Mouse (Mus musculus): ENCODE results near the gene Phldb2. TPM values are rescaled to one million over a fixed set of nuclear protein-coding genes. Genes with fewer than 3 reads are reported as not detected.
A peak's percentile ranks its signal among the peaks of the same experiment; 100 is the strongest.

Phldb2 gene
- polyA plus RNA-seq, 1 experiment from 2014 or later: 24.3 TPM

DNA sequence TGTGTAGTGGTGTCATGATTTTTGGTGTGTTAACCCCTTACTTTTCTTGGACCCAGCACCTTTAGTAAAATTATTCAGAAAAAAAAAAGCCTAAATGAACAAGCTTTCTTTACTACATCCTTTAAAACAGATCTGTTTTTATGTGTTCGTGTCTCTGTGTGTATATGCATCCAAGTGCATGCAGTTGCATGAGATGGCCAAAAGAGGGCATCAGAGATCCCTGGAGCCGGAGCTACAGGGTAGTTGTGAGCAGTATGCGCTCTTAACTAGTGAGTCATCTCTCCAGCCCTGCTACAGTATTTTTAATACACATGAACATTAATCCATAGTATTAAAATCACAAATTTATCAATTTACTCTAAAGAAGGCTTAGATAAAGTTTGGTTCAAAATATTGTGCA is 14.0 kb downstream of the Phldb2 start:
- Histone ChIP-seq H3K4me1 (replicated peaks; ENCODE audit: control insufficient read depth, insufficient read depth, low read length) (no peaks in the 10 kb centered on the region), H3K27ac (ENCODE audit: low read depth, low read length) (no peak overlapping the region), H3K9ac (ENCODE audit: low read depth, low read length) (no peak overlapping the region), H3K4me3 (ENCODE audit: low read depth, low read length) (no peak overlapping the region), H3K9me3 (ENCODE audit: control insufficient read depth, low read length) (no peaks in the 10 kb centered on the region), H3K4me2 (no peak overlapping the region), H3K27me3 (replicated peaks; ENCODE audit: control insufficient read depth, insufficient read depth, low read length) (no peaks in the 10 kb centered on the region), H3K36me3 (ENCODE audit: control insufficient read depth, insufficient read depth, low read length) (no peaks in the 10 kb centered on the region)
- ATAC-seq (replicated peaks; ENCODE audit: low FRiP score) (no peak), DNase-seq (ENCODE audit: low spot score) (no peak)
- 91% methylated on average over 3 of the region's 3 CpGs for WGBS

DNA sequence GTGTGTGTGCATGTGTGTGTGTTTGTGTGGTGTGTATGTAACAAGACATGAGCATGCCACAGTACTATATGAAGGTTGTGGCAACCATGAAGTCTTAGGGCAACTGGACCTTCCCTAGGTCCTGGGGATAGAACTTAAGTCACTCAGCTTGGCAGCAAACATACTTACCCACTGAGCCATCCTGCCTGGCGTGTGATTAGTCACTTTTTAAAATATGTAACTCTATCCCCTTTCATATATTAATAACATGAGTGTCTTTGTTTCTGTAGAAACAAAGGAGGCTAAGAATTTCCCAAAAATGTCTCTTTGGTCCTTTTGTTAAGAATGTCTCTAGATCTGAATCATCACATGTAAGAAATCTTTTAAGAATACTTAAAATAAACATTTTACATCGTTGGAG is 16.0 kb downstream of the Phldb2 start:
- WGBS: 62% methylated on average over 2 of the region's 2 CpGs
- Histone ChIP-seq H3K36me3 (ENCODE audit: control insufficient read depth, insufficient read depth, low read length) (no peaks in the 10 kb centered on the region), H3K4me3 (ENCODE audit: low read depth, low read length) (no peak overlapping the region), H3K9me3 (ENCODE audit: control insufficient read depth, low read length) (no peaks in the 10 kb centered on the region), H3K27ac (ENCODE audit: low read depth, low read length) (no peak overlapping the region), H3K4me1 (replicated peaks; ENCODE audit: control insufficient read depth, insufficient read depth, low read length) (no peaks in the 10 kb centered on the region), H3K4me2 (no peak overlapping the region), H3K27me3 (replicated peaks; ENCODE audit: control insufficient read depth, insufficient read depth, low read length) (no peaks in the 10 kb centered on the region), H3K9ac (ENCODE audit: low read depth, low read length) (no peak overlapping the region)
- no peak for DNase-seq (ENCODE audit: low spot score)
- ATAC-seq (replicated peaks; ENCODE audit: low FRiP score): no peak

DNA sequence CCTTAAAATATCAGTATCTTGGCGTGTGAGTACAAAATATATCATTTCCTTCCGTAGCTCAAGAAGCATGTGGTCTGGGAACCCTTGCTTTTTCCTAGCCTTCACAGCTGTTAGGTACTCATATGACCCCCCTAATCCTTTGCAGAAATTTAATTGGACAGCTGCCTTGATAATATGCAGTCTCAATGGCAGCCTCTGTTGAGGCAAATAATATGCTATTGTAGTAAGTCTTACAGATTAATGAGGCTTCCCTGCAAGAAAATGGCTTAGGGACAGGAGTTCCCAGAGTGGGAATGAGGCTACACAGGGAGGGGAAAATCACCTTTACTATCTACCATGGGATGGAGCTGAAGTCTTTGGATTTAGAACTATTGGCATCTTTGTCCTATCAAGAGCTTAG is 16.9 kb downstream of the Phldb2 start:
- Histone ChIP-seq H3K27ac (ENCODE audit: low read depth, low read length) (no peak overlapping the region), H3K9me3 (ENCODE audit: control insufficient read depth, low read length) (no peaks in the 10 kb centered on the region), H3K36me3 (ENCODE audit: control insufficient read depth, insufficient read depth, low read length) (no peaks in the 10 kb centered on the region), H3K4me3 (ENCODE audit: low read depth, low read length) (no peak overlapping the region), H3K4me2 (no peak overlapping the region), H3K27me3 (replicated peaks; ENCODE audit: control insufficient read depth, insufficient read depth, low read length) (no peaks in the 10 kb centered on the region), H3K4me1 (replicated peaks; ENCODE audit: control insufficient read depth, insufficient read depth, low read length) (no peaks in the 10 kb centered on the region), H3K9ac (ENCODE audit: low read depth, low read length) (no peak overlapping the region)
- no peak for DNase-seq (ENCODE audit: low spot score)
- no peak for ATAC-seq (replicated peaks; ENCODE audit: low FRiP score)
- 59% methylated on average over 2 of the region's 2 CpGs for WGBS

DNA sequence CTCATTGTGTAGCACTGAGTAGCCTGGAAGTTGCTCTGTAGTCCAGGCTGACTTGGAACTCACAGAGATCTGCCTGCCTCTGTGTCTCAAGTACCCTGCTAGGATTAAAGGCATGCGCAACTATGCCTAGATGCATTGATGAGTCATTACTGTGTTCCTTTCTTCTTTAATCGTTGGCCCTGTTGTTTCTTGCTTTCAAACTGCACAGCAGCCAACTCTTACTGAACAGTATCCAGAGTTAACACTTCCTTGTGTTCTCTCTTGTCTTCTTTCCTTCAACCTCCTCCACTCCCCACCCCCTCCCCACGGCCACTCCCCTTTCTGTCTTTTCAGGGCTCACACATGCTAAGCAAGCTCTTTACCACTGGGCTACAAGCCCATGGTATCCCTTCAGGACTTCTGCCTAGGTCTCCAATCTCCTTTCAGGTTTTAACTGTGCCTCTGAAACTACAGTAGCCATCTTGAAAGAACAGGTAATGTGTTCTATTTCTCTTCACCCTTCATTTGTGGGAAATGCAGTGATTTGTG is 17.4 kb downstream of the Phldb2 start:
- Histone ChIP-seq H3K9ac (ENCODE audit: low read depth, low read length) (no peak overlapping the region), H3K4me1 (replicated peaks; ENCODE audit: control insufficient read depth, insufficient read depth, low read length) (no peaks in the 10 kb centered on the region), H3K4me3 (ENCODE audit: low read depth, low read length) (no peak overlapping the region), H3K9me3 (ENCODE audit: control insufficient read depth, low read length) (no peaks in the 10 kb centered on the region), H3K27ac (ENCODE audit: low read depth, low read length) (no peak overlapping the region), H3K4me2 (no peak overlapping the region), H3K27me3 (replicated peaks; ENCODE audit: control insufficient read depth, insufficient read depth, low read length) (no peaks in the 10 kb centered on the region), H3K36me3 (ENCODE audit: control insufficient read depth, insufficient read depth, low read length) (no peaks in the 10 kb centered on the region)
- no peak for DNase-seq (ENCODE audit: low spot score)
- 78% methylated on average over 3 of the region's 3 CpGs for WGBS
- ATAC-seq (replicated peaks; ENCODE audit: low FRiP score): no peak

DNA sequence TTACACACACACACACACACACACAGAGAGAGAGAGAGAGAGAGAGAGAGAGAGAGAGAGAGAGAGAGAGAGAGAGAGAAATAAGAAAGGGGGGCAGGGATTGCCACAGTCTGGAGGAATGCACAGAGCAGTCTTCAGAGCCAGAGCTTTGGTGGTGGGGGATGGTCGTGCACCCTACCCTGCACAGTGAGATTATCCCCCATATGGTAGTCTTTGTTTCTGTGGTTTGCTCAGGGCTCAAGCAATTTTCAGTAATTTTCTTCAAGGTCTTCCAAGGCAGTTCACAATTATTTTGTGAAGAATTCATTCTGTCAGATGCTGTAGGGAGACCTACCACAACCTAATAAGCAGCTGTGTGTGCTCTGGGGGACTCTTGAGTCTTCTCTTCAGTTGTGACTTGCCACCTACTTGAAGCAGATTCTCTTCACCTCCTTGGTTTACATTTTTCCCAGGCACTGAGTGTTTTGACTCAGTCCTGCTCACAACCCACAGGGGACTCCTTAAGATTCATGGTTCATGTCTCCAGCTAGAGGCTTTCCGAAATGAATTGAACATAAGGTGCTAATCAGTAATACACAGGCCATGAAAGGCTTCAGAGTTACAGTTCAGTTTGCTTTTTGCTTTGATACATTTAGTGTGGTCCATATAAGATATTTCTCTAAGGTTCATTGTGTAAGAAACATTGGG is 18.5 kb downstream of the Phldb2 start:
- no peaks in the 10 kb centered on the region for H3K9me3 ChIP-seq (ENCODE audit: control insufficient read depth, low read length)
- H3K4me1 ChIP-seq (replicated peaks; ENCODE audit: control insufficient read depth, insufficient read depth, low read length): no peaks in the 10 kb centered on the region
- no peak overlapping the region for H3K27ac ChIP-seq (ENCODE audit: low read depth, low read length)
- no peak overlapping the region for H3K4me3 ChIP-seq (ENCODE audit: low read depth, low read length)
- H3K4me2 ChIP-seq: no peak overlapping the region
- H3K9ac ChIP-seq (ENCODE audit: low read depth, low read length): no peak overlapping the region
- no peaks in the 10 kb centered on the region for H3K27me3 ChIP-seq (replicated peaks; ENCODE audit: control insufficient read depth, insufficient read depth, low read length)
- 58% methylated on average over 2 of the region's 2 CpGs for WGBS
- H3K36me3 ChIP-seq (ENCODE audit: control insufficient read depth, insufficient read depth, low read length): no peaks in the 10 kb centered on the region
- DNase-seq (ENCODE audit: low spot score): no peak
- no peak for ATAC-seq (replicated peaks; ENCODE audit: low FRiP score)

DNA sequence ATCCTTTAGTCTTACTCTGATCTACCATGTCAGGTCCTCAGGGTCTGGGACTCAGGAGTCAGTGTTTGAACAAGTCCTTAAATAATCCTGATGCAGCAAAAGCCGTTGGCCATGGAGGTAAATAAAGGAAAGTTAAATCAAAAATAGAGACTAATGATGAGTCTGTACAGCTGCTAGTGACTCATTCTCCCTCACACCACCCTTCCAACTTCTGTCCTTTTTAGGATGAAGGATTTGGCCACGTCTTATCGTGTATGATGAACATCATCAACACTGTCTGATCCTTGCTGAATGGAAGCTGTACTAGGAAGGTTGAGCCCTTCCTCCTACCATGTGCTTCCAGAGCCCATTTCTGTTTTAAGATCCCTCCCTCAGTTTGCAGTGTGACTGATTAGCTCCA is 23.1 kb downstream of the Phldb2 start:
- no peak overlapping the region for H3K27ac ChIP-seq (ENCODE audit: low read depth, low read length)
- no peak for DNase-seq (ENCODE audit: low spot score)
- peaks cover 4% of the 10 kb centered on the region for H3K4me1 ChIP-seq (replicated peaks; ENCODE audit: control insufficient read depth, insufficient read depth, low read length)
- no peak for ATAC-seq (replicated peaks; ENCODE audit: low FRiP score)
- no peaks in the 10 kb centered on the region for H3K36me3 ChIP-seq (ENCODE audit: control insufficient read depth, insufficient read depth, low read length)
- H3K9ac ChIP-seq (ENCODE audit: low read depth, low read length): no peak overlapping the region
- WGBS: 81% methylated on average over 3 of the region's 3 CpGs
- no peaks in the 10 kb centered on the region for H3K27me3 ChIP-seq (replicated peaks; ENCODE audit: control insufficient read depth, insufficient read depth, low read length)
- H3K9me3 ChIP-seq (ENCODE audit: control insufficient read depth, low read length): no peaks in the 10 kb centered on the region
- no peak overlapping the region for H3K4me2 ChIP-seq
- H3K4me3 ChIP-seq (ENCODE audit: low read depth, low read length): no peak overlapping the region

DNA sequence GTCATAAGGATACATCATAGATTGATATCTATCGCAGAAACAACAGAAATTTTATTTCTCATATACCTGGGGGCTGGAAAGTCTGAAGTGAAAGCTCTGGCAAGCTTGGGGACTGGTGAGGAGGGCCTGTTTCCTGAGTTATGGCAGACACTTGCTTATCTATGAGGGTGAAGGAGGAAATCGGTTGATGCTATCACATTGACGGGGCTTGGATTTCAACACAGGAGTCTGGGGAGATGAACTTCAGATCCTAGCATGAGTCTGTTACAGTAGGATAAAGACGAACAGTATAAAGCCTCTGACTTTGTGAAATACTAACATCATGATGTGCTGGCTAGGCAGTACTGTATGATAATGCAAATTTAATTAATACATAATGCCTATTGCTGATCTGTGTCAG is 25.3 kb downstream of the Phldb2 start:
- H3K4me3 ChIP-seq (ENCODE audit: low read depth, low read length): no peak overlapping the region

DNA sequence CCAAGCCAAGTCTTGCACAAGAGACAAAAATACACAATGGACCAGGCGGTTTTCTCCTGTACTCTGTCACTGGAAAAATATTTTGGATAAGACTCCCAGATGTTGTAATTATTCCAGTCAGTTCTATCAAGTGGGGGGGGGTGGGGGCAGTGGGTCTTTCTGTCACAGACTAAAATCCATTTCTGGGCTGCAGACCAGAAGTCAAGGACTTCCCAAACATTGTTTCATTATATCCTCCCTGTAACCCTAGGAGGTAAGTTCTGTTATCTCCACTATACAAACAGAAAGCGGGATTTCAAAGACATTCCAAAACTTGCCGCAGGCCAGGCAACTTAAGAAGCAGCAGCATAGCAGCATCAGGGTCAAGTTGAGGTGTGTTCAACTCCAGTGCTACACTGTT is 25.8 kb downstream of the Phldb2 start:
- Histone ChIP-seq H3K4me2 (no peak overlapping the region), H3K4me3 (ENCODE audit: low read depth, low read length) (no peak overlapping the region), H3K36me3 (ENCODE audit: control insufficient read depth, insufficient read depth, low read length) (no peaks in the 10 kb centered on the region), H3K27me3 (replicated peaks; ENCODE audit: control insufficient read depth, insufficient read depth, low read length) (no peaks in the 10 kb centered on the region), H3K9me3 (ENCODE audit: control insufficient read depth, low read length) (no peaks in the 10 kb centered on the region), H3K4me1 (replicated peaks; ENCODE audit: control insufficient read depth, insufficient read depth, low read length) (peaks cover 4% of the 10 kb centered on the region), H3K27ac (ENCODE audit: low read depth, low read length) (no peak overlapping the region), H3K9ac (ENCODE audit: low read depth, low read length) (no peak overlapping the region)
- WGBS: 29% methylated on average over 3 of the region's 3 CpGs
- no peak for DNase-seq (ENCODE audit: low spot score)
- 0 out of 2 replicates have a peak, but pooled peaks have one; percentile 20 for ATAC-seq (replicated peaks; ENCODE audit: low FRiP score)

More for the DNA sequence above, 25.3 kb downstream of the Phldb2 start:
- 26% methylated on average over 4 of the region's 4 CpGs for WGBS
- DNase-seq (ENCODE audit: low spot score) (no peak), ATAC-seq (replicated peaks; ENCODE audit: low FRiP score) (no peak)
- H3K27ac ChIP-seq (ENCODE audit: low read depth, low read length): no peak overlapping the region
- no peak overlapping the region for H3K4me2 ChIP-seq
- no peaks in the 10 kb centered on the region for H3K27me3 ChIP-seq (replicated peaks; ENCODE audit: control insufficient read depth, insufficient read depth, low read length)
- no peaks in the 10 kb centered on the region for H3K9me3 ChIP-seq (ENCODE audit: control insufficient read depth, low read length)
- H3K36me3 ChIP-seq (ENCODE audit: control insufficient read depth, insufficient read depth, low read length): no peaks in the 10 kb centered on the region
- no peak overlapping the region for H3K9ac ChIP-seq (ENCODE audit: low read depth, low read length)
- peaks cover 4% of the 10 kb centered on the region for H3K4me1 ChIP-seq (replicated peaks; ENCODE audit: control insufficient read depth, insufficient read depth, low read length)

DNA sequence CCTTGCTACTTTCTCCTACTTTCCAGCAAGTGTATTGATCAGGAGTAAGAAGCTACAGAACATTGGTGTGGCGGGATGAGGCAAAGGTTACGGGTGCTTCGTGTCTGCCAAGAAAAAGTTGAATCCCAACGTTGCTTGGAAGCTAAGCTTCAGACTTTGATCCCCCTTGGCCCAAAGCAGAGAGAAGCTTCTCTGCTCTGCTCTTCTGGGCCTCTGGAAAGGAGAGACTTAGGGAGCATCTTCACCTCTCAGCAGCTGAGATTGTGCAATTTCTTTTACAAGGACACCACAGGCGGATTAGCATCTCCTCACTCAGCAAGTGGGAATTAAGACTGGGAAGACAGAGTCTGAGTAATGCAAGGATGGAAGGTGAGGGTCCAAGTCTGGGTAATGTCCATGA is 26.5 kb downstream of the Phldb2 start:
- Histone ChIP-seq H3K27me3 (replicated peaks; ENCODE audit: control insufficient read depth, insufficient read depth, low read length) (no peaks in the 10 kb centered on the region), H3K4me2 (no peak overlapping the region), H3K27ac (ENCODE audit: low read depth, low read length) (no peak overlapping the region), H3K9ac (ENCODE audit: low read depth, low read length) (no peak overlapping the region), H3K36me3 (ENCODE audit: control insufficient read depth, insufficient read depth, low read length) (no peaks in the 10 kb centered on the region), H3K4me1 (replicated peaks; ENCODE audit: control insufficient read depth, insufficient read depth, low read length) (peaks cover 4% of the 10 kb centered on the region), H3K4me3 (ENCODE audit: low read depth, low read length) (no peak overlapping the region), H3K9me3 (ENCODE audit: control insufficient read depth, low read length) (no peaks in the 10 kb centered on the region)
- WGBS: 85% methylated on average over 5 of the region's 5 CpGs
- ATAC-seq (replicated peaks; ENCODE audit: low FRiP score) (no peak), DNase-seq (ENCODE audit: low spot score) (no peak)

Data from liver, embryonic 11.5 days (tissue).